Mouse (Mus musculus) cerebellum, adult 11 months (tissue): Measurements from ENCODE around the gene Trmt1.

Experiments used
- DNase-seq: peaks from one replicate; pipeline ENCODE4 v3.0.0; 2022

The Trmt1 gene

GRCm38 (mm10) chr8:84693332-84693731 lies 7.2 kb downstream of the Trmt1 start:
- DNase-seq, result no peak

DNA sequence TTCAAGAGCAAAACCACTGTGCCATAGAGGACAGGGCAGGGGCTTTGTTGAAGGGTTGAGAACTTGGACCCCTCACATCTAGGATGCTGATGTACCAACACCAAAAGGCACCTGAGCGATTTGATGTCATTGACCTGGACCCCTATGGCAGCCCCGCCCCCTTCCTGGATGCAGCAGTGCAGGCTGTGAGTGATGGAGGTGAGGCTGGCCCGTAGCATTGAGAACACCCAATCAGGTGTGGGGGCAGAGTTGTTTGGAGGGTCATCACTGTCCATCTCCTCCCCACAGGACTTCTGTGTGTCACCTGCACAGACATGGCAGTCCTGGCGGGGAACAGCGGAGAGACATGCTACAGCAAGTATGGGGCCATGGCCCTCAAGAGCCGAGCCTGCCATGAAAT lies 9.0 kb downstream of the Trmt1 start:
- no peak for DNase-seq

DNA sequence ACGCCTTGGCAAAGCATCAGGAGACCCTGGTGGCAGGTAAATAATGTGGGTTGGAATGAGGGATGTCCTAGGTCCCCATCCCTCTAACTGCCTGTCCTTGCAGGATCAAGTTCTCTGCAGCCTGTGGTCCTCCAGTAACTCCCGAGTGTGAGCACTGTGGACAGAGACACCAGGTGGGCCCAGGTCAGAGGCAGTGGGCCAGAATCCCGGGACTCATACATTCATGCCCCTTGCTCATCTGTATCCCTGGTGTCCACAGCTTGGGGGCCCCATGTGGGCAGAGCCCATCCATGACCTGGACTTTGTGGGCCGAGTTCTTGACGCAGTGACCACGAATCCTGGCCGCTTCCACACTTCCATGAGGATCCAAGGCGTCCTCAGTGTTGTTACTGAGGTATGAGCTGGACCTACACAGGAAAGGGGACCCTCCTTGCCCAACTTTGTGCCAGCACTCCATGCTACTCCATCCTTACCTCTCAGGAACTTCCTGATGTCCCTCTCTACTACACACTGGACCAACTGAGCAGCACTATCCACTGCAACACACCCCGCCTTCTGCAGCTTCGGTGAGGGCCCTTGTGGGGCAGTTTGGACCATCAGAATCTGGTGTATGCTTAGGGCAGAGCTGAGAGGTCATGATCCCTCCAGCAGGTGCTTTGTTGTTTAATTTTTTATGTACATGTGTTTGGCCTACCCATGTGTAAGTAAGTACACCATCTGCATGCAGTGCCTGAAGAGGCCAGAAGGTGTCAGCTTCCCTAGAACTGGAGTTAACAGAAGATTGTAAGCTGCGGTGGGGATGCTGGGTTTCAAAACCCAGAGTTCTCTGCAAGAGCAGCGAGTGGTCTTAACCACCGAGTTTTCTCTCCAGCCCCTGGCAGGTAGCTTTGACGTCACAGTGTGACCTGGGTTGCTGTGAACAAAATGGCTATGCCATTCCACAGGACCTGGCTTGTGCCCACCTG lies 11.3 kb downstream of the Trmt1 start:
- DNase-seq, result no peak

DNA sequence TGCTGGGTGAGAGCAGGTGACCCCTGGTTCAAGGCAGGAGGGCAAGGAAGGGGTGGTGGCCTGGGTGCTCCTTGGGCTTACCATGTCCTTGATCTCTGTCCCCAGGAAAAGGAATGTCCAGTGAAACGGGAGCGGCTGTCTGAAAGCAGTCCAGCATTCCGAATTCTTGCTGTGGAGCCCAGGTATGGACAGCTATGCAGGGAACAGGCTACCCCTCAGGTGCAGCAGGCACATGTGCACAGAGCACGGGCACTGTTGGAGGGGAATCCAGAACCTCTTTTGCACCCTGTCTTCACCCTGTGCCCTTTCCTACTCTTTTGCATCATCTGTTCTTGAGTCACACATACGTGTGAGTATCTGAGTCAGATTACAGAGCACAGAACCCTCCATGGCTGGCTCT lies 12.2 kb downstream of the Trmt1 start:
- no peak for DNase-seq

DNA sequence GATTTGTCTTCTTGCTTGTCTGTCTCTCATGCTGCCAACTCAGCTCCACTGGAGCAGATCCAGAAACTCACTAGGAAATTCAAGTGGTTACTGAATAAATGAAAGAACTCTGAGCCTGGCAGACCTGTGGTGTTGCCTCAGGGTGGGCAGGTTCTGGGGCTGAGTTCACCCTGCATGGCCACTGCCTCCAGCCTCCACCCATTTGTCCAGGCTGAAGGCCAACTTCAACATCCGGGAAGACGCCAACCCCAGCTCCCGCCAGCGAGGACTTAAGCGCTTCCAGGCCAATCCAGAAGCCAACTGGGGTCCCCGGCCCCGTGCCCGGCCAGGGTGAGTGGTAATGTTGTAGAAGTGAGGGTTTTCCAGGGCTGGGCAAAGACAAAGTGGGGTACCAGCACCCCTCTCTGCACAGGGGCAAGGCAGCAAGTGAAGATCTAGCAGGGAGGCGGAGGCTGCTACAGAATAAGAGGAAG lies 12.9 kb downstream of the Trmt1 start:
- DNase-seq, result no peak

DNA sequence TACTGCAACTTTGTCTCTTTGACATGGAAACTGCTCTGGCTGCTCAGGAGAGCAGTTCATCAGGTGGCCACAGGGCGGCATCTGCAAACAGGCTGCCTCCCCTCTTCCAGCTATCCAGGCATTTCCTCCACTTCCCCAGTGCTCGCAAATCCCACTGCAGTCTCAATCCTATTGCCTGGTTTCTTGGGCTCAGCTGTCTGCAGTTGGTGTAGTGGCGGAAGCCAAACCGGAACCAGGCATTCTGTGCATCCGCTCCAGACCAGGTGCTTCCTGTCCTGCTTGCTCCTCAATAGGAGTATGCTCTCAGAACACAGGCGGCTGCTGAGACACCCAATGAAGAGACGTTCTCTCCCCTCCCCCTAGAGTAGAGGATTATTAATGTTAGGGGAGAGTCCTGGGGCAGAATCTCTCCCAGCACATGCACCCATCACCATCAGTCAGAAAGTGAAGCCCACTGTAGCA lies 13.8 kb downstream of the Trmt1 start:
- DNase-seq, result no peak

GRCm38 (mm10) chr8:84700526-84700925 lies 14.4 kb downstream of the Trmt1 start:
- DNase-seq, result no peak

DNA sequence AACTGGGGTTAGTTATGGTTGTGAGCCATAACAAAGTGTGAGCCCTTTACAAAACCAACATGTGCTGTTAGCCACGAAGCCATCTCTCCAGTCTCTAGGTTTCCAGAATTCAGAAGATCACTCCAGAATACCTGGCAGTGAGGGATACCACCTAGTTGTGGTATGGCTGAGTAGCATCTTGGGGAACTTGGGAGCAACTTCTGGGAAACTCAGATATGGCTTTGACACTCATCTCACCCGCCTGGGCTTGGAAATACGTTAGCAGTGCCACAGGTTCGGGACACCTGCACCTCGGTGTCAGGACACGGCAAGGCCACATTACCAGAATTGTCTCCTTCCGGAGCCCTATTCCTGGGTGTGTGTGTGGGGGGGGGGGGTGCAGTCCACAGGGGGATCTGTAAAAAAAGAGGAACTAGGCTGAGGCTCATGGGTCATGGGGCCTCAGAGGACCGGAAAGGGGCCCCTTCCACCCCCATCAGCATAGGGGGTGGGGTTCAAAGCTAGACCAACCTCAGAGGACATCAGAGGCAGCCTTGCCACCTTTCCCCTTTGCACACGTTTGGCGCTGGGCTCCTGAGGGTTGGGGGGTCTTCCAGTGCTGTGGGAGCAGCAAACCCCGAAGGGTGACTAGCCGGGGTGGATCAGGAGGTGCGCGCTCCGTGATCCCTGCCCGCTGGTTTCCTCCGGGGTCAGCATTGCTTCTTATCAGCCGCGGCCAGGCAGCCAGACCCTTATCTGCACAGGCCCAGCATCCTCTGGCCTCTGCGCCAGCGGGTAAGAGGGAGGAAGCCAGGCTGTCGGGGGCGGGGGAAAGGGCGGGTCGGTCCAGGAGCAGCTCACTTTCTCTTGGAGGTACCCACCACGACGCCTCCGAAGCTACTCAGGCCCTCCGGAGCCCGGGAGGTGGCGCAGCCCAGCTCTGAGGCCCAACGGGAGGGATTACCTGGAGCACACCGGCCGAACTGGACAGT lies 15.1 kb downstream of the Trmt1 start, which contains the start of gene Lyl1:
Gene Lyl1 (plus strand): TSS at position 517 of the 971 bp plus-strand sequence.
- DNase-seq, result no peak

GRCm38 (mm10) chr8:84702561-84702960 lies 16.5 kb downstream of the Trmt1 start:
- no peak for DNase-seq

DNA sequence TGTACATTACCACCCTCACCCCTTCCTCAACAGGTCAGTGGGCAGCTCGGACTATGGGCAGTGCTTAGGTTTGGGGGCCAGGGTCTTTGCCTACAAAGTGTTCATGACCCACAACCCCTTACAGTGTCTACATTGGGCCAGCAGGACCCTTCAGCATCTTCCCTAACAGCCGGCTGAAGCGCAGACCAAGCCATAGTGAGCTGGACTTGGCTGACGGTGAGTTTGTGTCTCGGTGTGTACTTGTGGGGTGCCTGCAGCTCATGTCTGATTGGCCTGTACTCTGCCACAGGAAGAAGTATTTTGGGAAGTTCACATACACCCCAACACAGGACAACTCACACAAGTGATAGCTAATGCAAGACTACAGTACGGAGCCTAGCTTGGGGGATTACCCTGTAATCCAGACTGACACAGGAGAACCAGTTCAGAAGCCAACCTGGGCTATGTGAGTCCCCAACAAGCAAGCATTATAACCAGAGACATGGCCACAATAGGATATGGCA lies 16.9 kb downstream of the Trmt1 start:
- DNase-seq, result no peak

GRCm38 (mm10) chr8:84703466-84704249 lies 17.6 kb downstream of the Trmt1 start:
- no peak for DNase-seq

DNA sequence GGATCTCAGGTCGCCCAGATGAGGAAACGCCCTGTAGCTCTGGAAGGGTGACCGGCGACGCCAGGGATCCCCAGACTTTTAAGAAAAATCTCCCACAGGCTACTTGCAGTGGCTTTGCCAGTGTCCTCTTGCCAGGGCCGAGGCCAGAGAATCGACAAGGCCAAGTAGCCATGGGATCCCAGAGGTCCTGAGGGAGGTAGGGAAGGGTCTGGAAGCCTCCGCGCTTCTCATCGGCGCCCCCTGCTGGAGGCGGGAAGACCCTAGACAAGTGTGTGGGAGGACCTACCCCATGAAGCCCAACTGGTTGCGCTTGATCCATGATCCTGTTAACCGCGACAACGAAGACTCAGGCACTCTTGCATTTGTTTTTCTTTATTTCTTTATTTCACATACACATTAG lies 18.2 kb downstream of the Trmt1 start:
- peak; percentile 63 for DNase-seq

GRCm38 (mm10) chr8:84704867-84705831 lies 19.0 kb downstream of the Trmt1 start:
- no peak for DNase-seq

DNA sequence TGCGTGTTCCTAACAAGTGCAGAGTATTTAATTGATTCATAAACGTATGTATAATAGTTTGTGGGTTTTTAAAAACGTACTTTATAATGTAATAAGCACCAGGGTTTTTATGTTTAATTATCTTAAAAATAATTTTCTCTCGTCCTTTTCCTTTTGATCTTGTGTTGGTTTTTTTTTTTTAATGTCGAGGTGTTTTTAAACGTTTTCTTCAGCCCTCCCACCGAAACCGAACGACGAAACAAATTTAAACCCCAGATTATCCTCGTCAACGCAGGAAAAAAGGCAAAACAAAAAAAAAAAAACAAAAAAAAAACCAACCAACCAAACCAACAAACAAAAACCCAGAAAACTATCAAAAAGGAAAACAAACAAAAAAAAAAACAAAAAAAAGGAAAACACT lies 19.9 kb downstream of the Trmt1 start:
- DNase-seq, result no peak

DNA sequence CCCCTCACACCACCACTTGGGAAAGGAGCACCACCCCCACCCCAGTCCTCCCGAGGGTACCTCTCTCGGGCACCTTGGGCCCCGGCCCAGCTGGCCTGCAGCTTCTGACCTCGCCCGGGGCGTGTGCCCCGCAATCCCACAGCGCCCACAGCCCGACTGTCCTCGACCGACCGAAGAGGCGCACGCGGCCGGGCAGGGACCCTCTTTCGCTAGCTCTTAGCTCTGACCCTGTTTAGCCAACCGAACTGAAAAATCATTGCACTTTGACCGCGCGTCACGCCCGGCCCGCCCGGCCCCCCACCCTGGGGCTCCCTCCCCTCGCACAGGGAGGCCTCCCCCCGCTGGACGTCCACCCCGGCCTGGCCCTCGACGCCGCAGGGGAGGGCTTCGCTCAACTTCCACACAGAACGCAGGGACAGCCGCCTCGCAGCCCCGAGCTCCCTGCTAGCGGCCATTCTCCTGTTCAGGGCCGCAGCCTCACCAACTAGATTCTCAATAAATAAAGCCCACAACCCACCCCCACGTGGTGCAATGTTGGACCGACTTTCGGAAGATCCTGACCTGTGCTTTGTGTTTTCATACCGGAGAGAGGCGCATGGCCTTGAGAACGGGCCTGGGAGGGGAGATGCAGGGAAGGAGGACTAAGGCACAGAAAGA lies 20.6 kb downstream of the Trmt1 start:
- DNase-seq, result no peak

DNA sequence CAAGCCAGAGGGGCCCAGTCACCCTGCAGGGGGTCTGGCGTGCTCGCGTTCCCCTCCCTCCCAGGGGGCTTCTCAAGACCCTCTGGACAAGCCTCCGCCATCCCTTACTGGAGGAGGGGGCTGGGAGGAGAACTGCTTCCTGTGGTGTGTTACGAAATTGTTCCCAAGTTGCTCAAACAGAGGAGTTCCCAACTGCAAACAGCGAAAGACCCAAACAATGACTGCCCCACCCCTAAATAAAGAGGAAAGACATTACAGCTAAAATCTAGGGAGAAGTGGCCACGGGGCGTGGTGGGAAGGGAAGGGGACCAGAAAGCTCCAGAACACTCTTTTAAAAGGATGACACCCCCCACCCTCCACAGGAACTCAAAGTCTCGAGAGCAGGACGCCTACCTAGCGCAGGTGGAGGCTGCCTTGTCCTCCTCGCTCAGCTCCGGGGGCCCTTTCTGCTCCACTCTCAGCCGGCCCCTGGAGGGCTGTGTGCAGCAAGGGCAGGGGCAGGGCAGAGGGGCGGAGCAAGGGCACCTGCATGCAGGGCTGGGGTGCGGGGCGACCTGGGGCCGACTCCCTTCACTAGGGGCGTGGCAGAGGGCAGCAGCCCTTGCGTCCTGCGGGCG lies 21.3 kb downstream of the Trmt1 start:
- DNase-seq, result no peak

DNA sequence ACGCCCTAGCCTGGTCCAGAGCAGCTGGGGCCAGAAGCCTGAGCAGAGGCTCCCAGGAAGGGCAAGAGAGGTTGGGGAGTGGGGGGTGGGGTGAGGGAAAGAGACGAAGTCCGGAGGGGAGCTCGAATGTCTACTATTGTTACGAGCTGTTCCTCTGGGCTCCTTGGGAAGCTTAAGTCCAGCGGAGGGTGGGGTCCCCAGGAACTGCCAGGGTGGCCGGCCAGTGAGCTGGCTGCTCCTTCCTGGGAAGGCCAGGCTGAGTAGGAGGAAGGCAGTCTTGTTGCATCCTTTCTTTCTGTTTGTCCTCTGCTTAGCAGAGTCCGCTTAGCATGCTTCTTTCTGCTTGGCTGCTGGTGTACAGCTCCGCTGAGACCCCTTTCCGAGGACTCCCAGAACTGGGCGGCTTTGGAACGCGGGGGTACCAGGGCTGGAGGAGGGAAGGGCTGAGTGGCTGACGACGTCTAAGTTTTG lies 22.0 kb downstream of the Trmt1 start:
- DNase-seq, result no peak

DNA sequence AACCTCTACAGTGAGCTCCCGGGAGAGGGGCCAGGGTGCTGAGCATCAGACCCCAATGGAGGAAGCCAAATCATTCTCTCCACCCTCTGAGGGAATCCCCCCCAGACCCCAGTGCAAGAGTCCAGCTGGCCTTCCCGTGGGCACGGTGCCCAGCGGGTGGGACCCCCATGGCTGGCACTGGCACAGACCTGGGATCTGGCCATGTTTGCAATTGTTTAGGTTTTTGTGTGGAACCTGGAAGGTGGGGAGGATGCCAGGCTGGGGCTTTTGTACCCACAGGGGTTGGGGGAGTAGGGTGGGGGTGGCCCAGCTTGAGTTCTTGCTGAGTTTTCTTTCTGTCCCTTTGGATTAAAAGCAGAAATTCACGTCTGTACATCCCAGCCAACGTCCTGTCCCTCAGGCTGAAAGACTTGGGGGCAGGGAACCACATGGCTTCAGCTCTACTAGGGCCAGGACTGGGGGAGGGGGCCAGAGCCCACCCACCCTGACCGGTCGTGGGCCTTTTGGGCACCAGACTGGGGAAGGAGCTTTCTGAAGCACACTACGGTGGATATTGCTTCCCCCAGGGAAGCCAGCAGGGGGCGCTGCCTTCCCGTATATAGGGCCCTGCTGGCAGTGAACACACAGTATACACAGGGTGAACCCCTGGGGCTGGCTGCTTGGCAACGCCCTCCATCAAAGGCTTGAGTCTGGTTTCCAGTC lies 22.8 kb downstream of the Trmt1 start:
- peak; percentile 88 for DNase-seq

- no peak for DNase-seq
These were observed 23.8 kb downstream of the Trmt1 start for GRCm38 (mm10) chr8:84709931-84710330.
